Mouse (Mus musculus) left cerebral cortex, postnatal 36 days (tissue): ENCODE results near the gene Cyp2a5. TPM values are rescaled to one million over a fixed set of nuclear protein-coding genes. Genes with fewer than 3 reads are reported as not detected.
"Not testable (repeated sequence)": the region's sequence is repeated elsewhere in the genome, so short reads cannot be mapped to it uniquely, and the experiment has no call there.

Experiments used
- DNase-seq, 2 experiments: peaks; one replicate each; pipeline ENCODE4 v3.0.0; 2021 to 2022; ENCODE audit warnings: low spot score in 2 of 2, mixed read lengths in 1 of 2
- intact Hi-C: fragments of 180-260 bp; cut with DNase I; formaldehyde crosslinking; loops from one replicate; pipeline ENCODE4 v1.15.1; 2025
- total RNA-seq, 2 experiments: library from RNA; stranded (reverse); gene quantifications; 2 replicates each; pipeline ENCODE4 v1.2.3; 2021

Gene Cyp2a5
- not detected for total RNA-seq

DNA sequence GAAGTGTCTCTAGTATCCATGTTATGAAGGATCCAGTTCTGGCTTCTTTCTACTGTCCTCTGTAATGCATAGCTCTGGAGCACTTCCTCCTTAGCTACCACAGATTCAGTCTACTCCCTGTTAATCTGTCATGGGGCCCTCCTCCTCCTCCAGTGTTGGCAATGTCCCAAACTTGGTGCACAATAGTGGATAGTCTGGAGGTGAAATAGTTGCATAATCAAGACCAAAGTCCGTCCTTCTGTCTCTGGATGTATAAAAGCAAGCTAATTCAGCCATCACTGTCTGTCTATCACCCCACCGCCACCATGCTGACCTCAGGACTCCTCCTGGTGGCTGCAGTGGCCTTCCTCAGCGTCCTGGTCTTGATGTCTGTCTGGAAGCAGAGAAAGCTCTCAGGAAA, at the start of gene Cyp2a5:
TSS of gene Cyp2a5 (plus strand) at position 247 of the 400 bp plus-strand sequence.
- intact Hi-C loops, DNase-seq: not testable (repeated sequence)

DNA sequence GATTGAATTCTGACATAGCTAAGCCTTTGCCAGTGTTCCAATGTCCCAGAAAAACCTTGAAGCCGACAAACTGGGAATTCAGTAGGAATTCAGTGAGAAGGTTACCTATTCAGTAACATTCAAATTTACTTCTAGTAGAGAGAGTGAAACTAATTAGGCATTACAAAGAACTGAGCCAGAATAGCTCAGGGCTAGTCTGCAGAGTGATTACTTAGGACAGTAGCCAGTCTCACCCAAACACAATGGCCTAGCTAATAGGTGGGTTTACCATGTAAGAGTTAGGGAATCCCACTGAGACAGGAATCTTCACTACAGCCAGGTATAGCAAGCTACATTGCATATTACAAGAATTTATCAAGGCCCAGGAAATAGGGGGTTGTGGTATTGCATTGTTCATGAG, 49.1 kb upstream of the Cyp2a5 start:
- intact Hi-C loops, DNase-seq: not testable (repeated sequence)

DNA sequence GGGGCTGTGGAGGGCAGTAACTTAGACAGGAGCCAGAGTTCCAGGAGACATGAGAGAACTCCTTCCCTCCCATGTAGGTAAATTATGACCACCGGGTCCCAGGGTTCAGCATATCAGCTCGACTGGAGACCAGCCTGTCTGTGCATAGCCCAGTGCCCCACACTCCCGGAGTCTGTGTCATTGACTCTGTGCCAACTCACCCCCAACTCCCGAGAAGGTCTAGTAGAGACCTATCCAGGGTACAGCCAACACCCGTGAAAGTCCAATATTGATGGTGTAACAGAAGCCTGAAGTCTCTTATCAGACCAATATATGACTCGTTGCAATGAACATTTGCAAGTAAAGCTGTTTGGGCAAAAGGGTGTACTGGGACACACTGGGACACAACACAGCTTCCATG, 45.1 kb upstream of the Cyp2a5 start:
- intact Hi-C loops = no loop called here
- DNase-seq = no peak

DNA sequence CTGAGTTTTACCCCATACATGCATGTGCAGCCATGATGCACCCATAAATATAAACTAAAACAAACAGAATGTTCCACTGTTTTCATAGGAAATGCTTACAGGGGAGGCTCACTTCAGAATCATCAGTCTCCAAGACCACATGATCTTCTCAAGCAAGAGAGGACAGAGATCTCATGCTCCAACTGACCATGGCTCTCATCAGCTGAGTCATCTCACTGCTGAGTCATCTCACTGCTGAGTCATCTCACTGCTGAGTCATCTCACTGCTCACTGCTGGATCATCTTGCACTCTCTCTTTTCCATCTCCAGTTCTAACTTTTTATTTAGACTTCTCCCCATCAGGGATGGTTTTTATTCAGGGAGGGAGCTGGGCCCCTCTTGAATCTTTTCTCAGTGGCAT, 35.0 kb upstream of the Cyp2a5 start:
- no peak for DNase-seq
- intact Hi-C loops = no loop called here

DNA sequence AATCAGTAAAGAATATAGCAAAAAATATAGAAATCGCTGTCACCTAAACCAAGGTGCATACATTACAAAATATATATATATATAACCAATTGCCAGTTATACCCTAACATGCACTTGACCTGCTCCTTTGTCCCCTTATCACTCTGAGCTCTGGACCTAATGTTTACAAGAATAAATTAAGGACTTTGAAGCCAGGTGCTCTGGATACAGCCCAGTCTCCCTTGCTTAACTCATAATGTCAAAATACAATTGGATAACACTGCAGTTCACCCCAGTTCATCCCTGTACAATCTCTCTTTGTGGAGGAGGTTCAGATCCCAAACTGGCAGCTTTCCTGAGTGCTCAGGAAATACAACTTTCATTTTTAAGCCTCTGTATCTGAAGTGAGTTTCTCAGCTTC, 34.1 kb upstream of the Cyp2a5 start:
- no peak for DNase-seq
- intact Hi-C loops = no loop called here

DNA sequence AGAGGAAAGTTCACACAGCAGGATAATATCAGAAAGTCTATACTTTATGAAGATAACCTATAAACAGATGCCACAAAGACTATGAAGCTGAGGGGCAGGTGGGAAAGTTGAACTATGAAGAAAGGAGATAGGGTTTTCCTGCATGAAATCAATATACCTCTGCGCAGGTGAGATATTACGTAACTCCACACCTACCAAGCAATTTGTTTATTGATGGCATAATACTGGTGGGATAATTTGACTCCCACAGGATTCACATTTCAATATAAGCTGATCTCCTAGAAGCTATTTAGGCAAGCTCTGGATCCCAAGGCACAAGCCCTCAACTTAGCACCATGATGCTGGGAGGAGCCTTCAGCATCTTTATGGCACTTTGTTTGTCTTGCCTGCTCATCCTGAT, 26.5 kb upstream of the Cyp2a5 start, which contains the start of gene Cyp2g1:
TSS of gene Cyp2g1 (plus strand) at position 301 of the 400 bp plus-strand sequence.
- intact Hi-C loops = no loop called here
- DNase-seq = no peak

DNA sequence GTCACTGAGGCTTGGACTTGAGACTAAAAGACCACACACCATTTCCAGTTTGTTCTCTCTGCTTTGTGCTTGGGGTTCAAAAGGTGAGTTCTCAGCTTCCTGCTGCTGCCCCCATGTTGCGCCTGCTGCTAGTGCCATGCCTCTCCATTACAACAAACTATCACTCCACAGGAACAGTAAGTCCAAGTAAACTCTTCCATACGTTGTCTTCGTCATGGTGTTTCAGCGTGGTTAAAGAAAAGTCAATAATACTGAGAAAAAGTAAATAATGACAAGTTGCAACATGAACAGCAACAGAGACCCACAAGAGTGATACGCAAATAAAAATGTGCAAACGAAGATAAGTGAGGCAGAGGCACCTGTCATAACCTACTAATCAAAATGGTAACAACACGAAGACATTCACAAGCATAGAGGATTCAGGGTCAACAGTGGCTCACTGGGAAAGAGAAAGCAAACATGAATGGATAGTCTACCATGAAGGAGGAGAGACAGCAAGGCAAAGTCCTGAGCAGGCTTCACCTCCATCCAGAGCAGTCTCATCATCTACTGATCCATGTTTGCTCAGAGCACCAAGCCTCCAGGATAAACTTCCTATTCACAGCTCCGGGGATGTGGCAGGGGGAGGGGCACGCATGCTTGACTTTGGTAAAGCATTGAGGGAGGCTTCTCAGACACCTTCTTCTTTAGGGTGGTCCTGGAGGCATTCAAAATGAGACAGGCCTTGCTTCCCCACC, 3.4 kb upstream of the Cyp2a5 start:
- intact Hi-C loops, DNase-seq: not testable (repeated sequence)

DNA sequence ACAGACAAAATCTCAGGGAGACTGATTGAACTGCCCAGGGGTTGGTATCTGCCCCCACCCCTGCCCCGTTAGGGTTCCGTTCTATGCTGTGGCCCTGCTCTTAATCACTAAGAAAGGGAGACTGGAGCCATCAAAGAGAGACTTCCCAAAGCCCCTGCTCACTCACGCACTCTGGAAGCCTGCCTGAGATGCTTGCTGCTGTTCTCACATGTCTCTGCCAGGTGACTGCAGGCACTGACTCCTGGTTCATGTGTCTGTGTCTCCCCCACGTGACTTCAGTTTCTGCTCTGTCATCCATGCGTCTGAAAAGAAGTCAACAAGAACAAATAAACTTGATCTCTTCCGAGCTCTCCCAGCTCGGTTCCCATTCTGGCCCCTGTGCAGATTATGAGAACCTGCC, 2.4 kb upstream of the Cyp2a5 start:
- intact Hi-C loops, DNase-seq: not testable (repeated sequence)

DNA sequence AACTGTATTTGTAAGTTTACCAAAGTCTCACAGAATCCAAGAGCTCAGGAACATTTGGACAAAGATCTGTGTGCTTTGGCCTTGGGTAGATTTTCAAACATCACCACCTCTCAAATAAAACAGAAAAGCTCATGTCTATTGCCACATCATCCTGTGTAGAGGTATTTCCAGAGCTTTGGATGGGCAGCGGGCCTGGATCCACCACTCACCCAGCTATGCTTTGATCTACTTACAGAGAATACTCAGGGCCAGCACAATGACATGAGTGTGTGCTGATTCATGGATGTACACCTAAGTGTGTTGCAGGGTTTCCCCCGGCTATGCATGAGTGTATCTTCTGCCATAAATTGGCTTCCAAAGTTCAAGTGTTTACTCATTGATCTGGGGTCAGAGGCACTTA, 8.3 kb downstream of the Cyp2a5 start:
- intact Hi-C loops, DNase-seq: not testable (repeated sequence)

DNA sequence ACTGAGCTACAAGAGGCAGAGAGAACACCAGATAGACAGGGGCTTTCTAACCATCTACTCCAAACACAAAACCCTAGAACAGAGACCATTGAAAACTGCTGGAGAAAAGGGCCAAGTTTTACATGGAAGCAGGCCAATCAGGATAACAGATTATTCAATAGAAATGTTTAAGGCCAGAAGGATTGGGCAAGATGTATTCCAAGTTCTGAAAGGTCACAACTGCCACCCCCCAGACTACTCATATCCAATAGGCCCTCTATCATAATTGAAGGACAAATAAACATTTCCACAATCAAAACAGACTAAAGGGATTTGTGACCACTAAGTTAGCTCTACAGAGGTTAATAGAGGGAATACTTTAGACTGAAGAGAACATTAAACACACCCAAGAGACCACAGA, 15.0 kb downstream of the Cyp2a5 start:
- intact Hi-C loops, DNase-seq: not testable (repeated sequence)

DNA sequence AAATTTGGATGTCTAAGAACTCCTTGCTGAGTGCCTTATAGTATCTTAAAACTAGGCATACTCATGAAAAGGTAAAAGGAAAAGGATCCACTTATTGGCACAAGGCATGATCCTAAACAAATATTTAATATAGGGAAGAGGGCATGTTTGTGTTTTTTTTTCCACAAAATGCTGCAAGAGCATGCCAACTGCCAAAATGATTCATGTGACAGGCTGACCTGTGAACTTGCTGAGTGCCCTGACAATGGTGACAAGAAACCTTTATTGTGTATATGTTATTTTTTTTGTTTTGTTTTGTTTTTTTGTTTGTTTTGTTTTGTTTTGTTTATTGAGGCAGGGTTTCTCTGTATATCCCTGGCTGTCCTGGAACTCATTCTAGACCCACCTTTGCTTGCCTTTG, 43.5 kb downstream of the Cyp2a5 start:
- intact Hi-C loops, DNase-seq: not testable (repeated sequence)

DNA sequence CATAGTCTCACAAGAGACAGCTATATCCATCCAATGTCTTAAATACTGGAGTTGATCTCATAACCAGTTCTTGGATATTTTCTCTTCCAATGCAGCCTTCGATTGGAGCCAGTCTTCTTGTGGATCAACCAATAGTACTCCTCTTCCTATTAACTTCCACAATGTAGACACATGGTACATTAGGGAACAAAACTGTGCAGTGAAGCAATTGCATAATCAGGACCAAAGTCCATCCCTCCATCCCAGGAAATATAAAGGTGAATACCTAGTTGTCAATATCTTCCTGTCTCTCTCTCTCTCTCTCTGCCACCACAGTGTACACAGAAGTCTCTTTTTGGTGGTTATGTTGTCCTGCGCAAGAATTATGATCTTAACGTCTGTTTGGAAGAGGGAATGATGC, 45.5 kb downstream of the Cyp2a5 start:
- intact Hi-C loops = loop anchor here (10.0 kb wide), 1 partner anchor 526 kb away; no protein-coding TSS in a partner anchor
- DNase-seq = not testable (repeated sequence)

Other genes starting within 250 kb of the Cyp2a5 start
- not detected for gene Vmn1r185, start 216.8 kb upstream of the Cyp2a5 start, total RNA-seq
- gene Cyp2b23, start 148.9 kb upstream of the Cyp2a5 start, total RNA-seq = not detected
- not detected for gene Cyp2b19, start 78.2 kb upstream of the Cyp2a5 start, total RNA-seq
- gene Cyp2g1, start 26.4 kb upstream of the Cyp2a5 start, total RNA-seq = not detected
- gene Cyp2a22, start 104.1 kb downstream of the Cyp2a5 start, total RNA-seq = not detected
- gene Cyp2a12, start 193.8 kb downstream of the Cyp2a5 start, total RNA-seq = not detected